Mouse (Mus musculus) embryo, embryonic 10 days (tissue): Measurements from ENCODE around the gene Mrps6.
"Not testable (repeated sequence)": the region's sequence is repeated elsewhere in the genome, so short reads cannot be mapped to it uniquely, and the experiment has no call there.

ENCODE experiments used
- DNase-seq: peaks from one replicate; pipeline ENCODE4 v3.0.0-alpha.2; 2015; ENCODE audit warnings: low spot score

Mrps6 gene

GRCm38 (mm10) chr16:92062832-92063231 lies 4.8 kb downstream of the Mrps6 start:
- no peak for DNase-seq

- DNase-seq, result no peak
Measured at GRCm38 (mm10) chr16:92064801-92065200, 6.7 kb downstream of the Mrps6 start.

- DNase-seq, result no peak
Measured at GRCm38 (mm10) chr16:92070338-92070737, 12.3 kb downstream of the Mrps6 start.

GRCm38 (mm10) chr16:92076797-92077196 lies 18.7 kb downstream of the Mrps6 start:
- DNase-seq, result no peak

GRCm38 (mm10) chr16:92083771-92084453 lies 25.8 kb downstream of the Mrps6 start:
- DNase-seq, result no peak

GRCm38 (mm10) chr16:92089225-92089624 lies 31.2 kb downstream of the Mrps6 start:
- no peak for DNase-seq

GRCm38 (mm10) chr16:92091876-92092275 lies 33.8 kb downstream of the Mrps6 start:
- no peak for DNase-seq

- no peak for DNase-seq
Measured at GRCm38 (mm10) chr16:92098351-92099051, 40.4 kb downstream of the Mrps6 start.

- no peak for DNase-seq
Measured at GRCm38 (mm10) chr16:92099598-92099997, 41.5 kb downstream of the Mrps6 start.

GRCm38 (mm10) chr16:92100111-92100510 lies 42.0 kb downstream of the Mrps6 start:
- DNase-seq, result no peak

GRCm38 (mm10) chr16:92102115-92102514 lies 44.0 kb downstream of the Mrps6 start:
- DNase-seq, result no peak

- DNase-seq, result not testable (repeated sequence)
Measured at GRCm38 (mm10) chr16:92102931-92103330, 44.9 kb downstream of the Mrps6 start.

GRCm38 (mm10) chr16:92103572-92104331 lies 45.7 kb downstream of the Mrps6 start:
- DNase-seq, result peak; percentile 59

- DNase-seq, result no peak
Measured at GRCm38 (mm10) chr16:92104332-92104590, 46.2 kb downstream of the Mrps6 start.

GRCm38 (mm10) chr16:92104951-92105350 lies 46.9 kb downstream of the Mrps6 start:
- no peak for DNase-seq

- DNase-seq, result no peak
Measured at GRCm38 (mm10) chr16:92105631-92106030, 47.6 kb downstream of the Mrps6 start.

- no peak for DNase-seq
Measured at GRCm38 (mm10) chr16:92107346-92107745, 49.3 kb downstream of the Mrps6 start.

- no peak for DNase-seq
Measured at GRCm38 (mm10) chr16:92114706-92115241, 56.7 kb downstream of the Mrps6 start.

- DNase-seq, result peak; percentile 54
Measured at GRCm38 (mm10) chr16:92115611-92116421, 57.7 kb downstream of the Mrps6 start.

- DNase-seq, result no peak
Measured at GRCm38 (mm10) chr16:92117337-92118209, 59.5 kb downstream of the Mrps6 start.

GRCm38 (mm10) chr16:92119013-92119515 lies 61.0 kb downstream of the Mrps6 start:
- no peak for DNase-seq
